Mouse (Mus musculus): ENCODE results near the gene Sun1. TPM values are rescaled to one million over a fixed set of nuclear protein-coding genes. Genes with fewer than 3 reads are reported as not detected.
A peak's percentile ranks its signal among the peaks of the same experiment; 100 is the strongest.

Sun1 gene
- polyA plus RNA-seq, 1 experiment, result 125 TPM

DNA sequence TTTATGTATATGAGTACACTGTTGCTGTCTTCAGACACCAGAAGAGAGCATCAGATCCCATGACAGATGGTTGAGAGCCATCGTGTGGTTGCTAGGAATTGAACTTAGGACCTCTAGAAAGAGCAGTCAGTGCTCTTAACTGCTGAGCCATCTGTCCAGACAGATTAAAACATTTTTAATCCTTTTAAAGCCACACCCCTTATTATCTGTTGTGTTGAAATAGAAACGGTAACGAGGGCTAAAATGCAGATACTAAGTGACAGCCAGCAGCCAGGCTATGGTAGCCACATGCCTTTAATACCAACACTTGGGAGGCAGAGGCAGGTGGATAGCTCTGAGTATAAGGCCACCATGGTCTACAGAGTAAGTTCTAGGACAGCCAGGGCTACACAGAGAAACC lies 31.6 kb downstream of the Sun1 start:
- no peak for TF ChIP-seq POLR2A (IDR thresholded peaks at IDR 0.05; ENCODE audit: control insufficient read depth, low read depth, low read length)
- TF ChIP-seq CTCF (IDR thresholded peaks at IDR 0.05; ENCODE audit: control insufficient read depth, insufficient read depth, insufficient replicate concordance, low read depth, low read length), result no peak
- Histone ChIP-seq H3K4me1 (ENCODE audit: control insufficient read depth, insufficient read depth, low read length) (no peaks in the 10 kb centered on the region), H3K27me3 (ENCODE audit: control insufficient read depth, insufficient read depth, low read length) (no peaks in the 10 kb centered on the region), H3K27ac (ENCODE audit: control insufficient read depth, insufficient read depth, low read depth, low read length) (no peak overlapping the region), H3K36me3 (ENCODE audit: control insufficient read depth, insufficient read depth, low read length) (peaks cover 4% of the 10 kb centered on the region), H3K4me3 (ENCODE audit: control insufficient read depth, low read depth, low read length) (no peak overlapping the region)

DNA sequence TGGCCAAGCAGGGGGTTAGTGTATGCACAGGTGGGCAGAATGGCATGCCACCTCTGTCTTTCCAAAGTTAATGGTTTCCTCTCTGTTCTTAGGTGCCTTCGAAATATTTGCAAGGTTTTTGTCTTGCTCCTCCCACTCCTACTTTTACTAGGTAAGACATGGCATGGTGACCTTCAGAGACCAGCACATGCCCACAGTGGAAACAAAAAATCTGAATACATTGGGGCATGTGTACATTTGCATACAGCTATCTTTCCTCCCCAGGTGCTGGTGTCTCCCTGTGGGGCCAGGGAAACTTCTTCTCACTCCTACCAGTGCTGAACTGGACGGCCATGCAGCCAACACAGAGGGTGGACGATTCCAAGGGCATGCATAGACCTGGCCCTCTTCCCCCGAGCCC lies 34.0 kb downstream of the Sun1 start:
- no peaks in the 10 kb centered on the region for H3K27me3 ChIP-seq (ENCODE audit: control insufficient read depth, insufficient read depth, low read length)
- no peak overlapping the region for H3K4me3 ChIP-seq (ENCODE audit: control insufficient read depth, low read depth, low read length)
- H3K36me3 ChIP-seq (ENCODE audit: control insufficient read depth, insufficient read depth, low read length), result peaks cover 3% of the 10 kb centered on the region; the same call in 1 of the 2 replicates
- no peaks in the 10 kb centered on the region for H3K4me1 ChIP-seq (ENCODE audit: control insufficient read depth, insufficient read depth, low read length)
- TF ChIP-seq POLR2A (IDR thresholded peaks at IDR 0.05; ENCODE audit: control insufficient read depth, low read depth, low read length) (no peak), CTCF (IDR thresholded peaks at IDR 0.05; ENCODE audit: control insufficient read depth, insufficient read depth, insufficient replicate concordance, low read depth, low read length) (no peak)
- H3K27ac ChIP-seq (ENCODE audit: control insufficient read depth, insufficient read depth, low read depth, low read length), result no peak overlapping the region

DNA sequence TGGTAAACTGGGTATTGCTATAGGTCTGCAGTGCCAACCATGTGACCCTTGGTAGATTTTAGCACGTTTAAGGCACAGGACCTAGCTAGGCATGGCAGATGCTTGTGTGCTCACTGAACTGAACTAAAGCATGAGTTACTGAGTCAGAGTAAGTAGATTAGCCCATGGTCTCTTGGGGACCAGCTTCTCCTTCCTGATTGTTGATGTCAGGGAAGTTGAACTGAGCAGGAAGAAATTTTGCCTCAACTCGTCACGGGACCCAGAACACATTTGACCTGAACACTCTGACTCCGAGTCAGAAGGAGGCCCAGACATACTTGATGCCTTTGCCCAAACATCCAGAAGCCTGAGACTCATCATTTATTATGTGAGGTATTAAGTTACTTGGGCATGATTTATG lies 37.0 kb downstream of the Sun1 start:
- peaks cover 9% of the 10 kb centered on the region for H3K36me3 ChIP-seq (ENCODE audit: control insufficient read depth, insufficient read depth, low read length)

DNA sequence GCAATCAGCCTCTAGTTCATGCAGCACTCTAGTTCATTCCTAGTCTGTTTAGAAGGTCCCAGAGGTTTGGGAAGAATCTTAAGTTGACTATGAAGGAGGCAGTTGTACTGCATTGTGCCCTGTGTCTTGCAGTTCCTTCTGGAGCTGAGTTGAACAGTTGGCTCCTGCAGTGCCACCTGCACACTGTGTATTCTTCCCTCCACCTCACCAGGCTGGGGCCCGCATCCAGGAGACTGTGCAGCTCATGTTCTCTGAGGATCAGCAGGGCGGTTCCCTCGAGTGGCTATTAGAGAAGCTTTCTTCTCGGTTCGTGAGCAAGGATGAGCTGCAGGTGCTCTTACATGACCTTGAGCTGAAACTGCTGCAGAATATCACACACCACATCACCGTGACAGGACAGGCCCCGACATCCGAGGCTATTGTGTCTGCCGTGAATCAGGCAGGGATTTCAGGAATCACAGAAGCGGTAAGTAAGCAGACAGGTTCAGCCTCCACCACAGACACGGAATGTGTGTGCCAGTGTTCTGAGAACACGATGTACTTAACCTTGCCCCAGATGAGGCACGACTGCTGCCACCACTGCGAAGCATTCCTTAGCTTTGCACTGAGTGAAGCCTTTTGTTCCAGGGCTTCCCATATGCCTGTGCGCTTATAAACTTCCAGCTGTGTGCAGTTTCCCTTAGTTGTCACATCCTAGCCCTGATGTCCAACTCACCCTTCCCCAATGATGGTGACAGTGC lies 40.8 kb downstream of the Sun1 start:
- Histone ChIP-seq H3K4me3 (ENCODE audit: control insufficient read depth, low read depth, low read length) (no peak overlapping the region), H3K27ac (ENCODE audit: control insufficient read depth, insufficient read depth, low read depth, low read length) (peak overlapping the region; percentile 32), H3K27me3 (ENCODE audit: control insufficient read depth, insufficient read depth, low read length) (no peaks in the 10 kb centered on the region), H3K4me1 (ENCODE audit: control insufficient read depth, insufficient read depth, low read length) (no peaks in the 10 kb centered on the region), H3K36me3 (ENCODE audit: control insufficient read depth, insufficient read depth, low read length) (peaks cover 9% of the 10 kb centered on the region)
- TF ChIP-seq POLR2A (IDR thresholded peaks at IDR 0.05; ENCODE audit: control insufficient read depth, low read depth, low read length) (no peak), CTCF (IDR thresholded peaks at IDR 0.05; ENCODE audit: control insufficient read depth, insufficient read depth, insufficient replicate concordance, low read depth, low read length) (no peak)

More for the DNA sequence above, 37.0 kb downstream of the Sun1 start:
- no peaks in the 10 kb centered on the region for H3K27me3 ChIP-seq (ENCODE audit: control insufficient read depth, insufficient read depth, low read length)
- no peak overlapping the region for H3K27ac ChIP-seq (ENCODE audit: control insufficient read depth, insufficient read depth, low read depth, low read length)
- no peaks in the 10 kb centered on the region for H3K4me1 ChIP-seq (ENCODE audit: control insufficient read depth, insufficient read depth, low read length)
- TF ChIP-seq CTCF (IDR thresholded peaks at IDR 0.05; ENCODE audit: control insufficient read depth, insufficient read depth, insufficient replicate concordance, low read depth, low read length) (no peak), POLR2A (IDR thresholded peaks at IDR 0.05; ENCODE audit: control insufficient read depth, low read depth, low read length) (no peak)
- H3K4me3 ChIP-seq (ENCODE audit: control insufficient read depth, low read depth, low read length), result no peak overlapping the region

DNA sequence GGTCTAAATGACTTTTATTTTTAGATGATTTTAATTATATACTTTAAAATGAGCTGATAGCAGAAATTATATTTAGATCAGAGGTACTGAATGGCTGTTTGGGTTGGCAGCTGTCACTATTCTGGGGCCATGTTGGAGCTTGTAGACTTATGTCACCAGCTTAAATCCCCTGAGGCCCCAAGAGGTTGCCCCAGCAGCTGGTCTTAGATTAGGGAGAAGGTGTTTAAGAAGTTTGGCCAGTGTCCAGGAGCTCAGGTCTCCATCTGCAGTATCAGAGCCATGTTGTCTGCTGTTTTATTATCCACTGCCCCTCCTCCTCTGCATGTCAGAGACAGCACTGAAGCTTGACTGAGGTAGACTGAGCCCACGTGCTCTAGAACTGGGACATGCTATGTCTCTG lies 42.9 kb downstream of the Sun1 start:
- Histone ChIP-seq H3K27me3 (ENCODE audit: control insufficient read depth, insufficient read depth, low read length) (no peaks in the 10 kb centered on the region), H3K4me1 (ENCODE audit: control insufficient read depth, insufficient read depth, low read length) (no peaks in the 10 kb centered on the region), H3K4me3 (ENCODE audit: control insufficient read depth, low read depth, low read length) (no peak overlapping the region), H3K36me3 (ENCODE audit: control insufficient read depth, insufficient read depth, low read length) (peaks cover 9% of the 10 kb centered on the region), H3K27ac (ENCODE audit: control insufficient read depth, insufficient read depth, low read depth, low read length) (no peak overlapping the region)
- no peak for TF ChIP-seq CTCF (IDR thresholded peaks at IDR 0.05; ENCODE audit: control insufficient read depth, insufficient read depth, insufficient replicate concordance, low read depth, low read length)
- no peak for TF ChIP-seq POLR2A (IDR thresholded peaks at IDR 0.05; ENCODE audit: control insufficient read depth, low read depth, low read length)

DNA sequence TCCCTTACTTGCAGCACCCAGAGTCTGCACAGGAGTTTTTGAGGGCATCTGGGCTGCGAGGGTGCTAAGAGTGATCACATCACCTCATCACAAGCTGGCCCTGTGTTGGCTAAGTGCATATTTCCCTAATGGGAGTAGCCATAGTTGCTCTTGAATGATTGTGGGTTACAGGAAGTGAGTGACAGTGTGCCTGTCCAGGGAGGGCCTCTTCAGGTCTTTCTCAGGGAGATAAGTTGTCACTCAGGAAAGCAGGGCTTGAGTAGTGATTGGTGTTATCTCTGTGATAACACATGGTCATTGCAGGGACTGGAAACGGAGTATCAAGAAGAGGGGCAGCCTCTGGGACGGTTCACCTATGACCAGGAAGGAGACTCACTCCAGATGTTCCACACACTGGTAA lies 47.3 kb downstream of the Sun1 start:
- Histone ChIP-seq H3K27me3 (ENCODE audit: control insufficient read depth, insufficient read depth, low read length) (no peaks in the 10 kb centered on the region), H3K4me1 (ENCODE audit: control insufficient read depth, insufficient read depth, low read length) (peaks cover 3% of the 10 kb centered on the region), H3K27ac (ENCODE audit: control insufficient read depth, insufficient read depth, low read depth, low read length) (no peak overlapping the region), H3K4me3 (ENCODE audit: control insufficient read depth, low read depth, low read length) (no peak overlapping the region), H3K36me3 (ENCODE audit: control insufficient read depth, insufficient read depth, low read length) (peaks cover 2% of the 10 kb centered on the region)
- no peak for TF ChIP-seq POLR2A (IDR thresholded peaks at IDR 0.05; ENCODE audit: control insufficient read depth, low read depth, low read length)
- TF ChIP-seq CTCF (IDR thresholded peaks at IDR 0.05; ENCODE audit: control insufficient read depth, insufficient read depth, insufficient replicate concordance, low read depth, low read length), result no peak

DNA sequence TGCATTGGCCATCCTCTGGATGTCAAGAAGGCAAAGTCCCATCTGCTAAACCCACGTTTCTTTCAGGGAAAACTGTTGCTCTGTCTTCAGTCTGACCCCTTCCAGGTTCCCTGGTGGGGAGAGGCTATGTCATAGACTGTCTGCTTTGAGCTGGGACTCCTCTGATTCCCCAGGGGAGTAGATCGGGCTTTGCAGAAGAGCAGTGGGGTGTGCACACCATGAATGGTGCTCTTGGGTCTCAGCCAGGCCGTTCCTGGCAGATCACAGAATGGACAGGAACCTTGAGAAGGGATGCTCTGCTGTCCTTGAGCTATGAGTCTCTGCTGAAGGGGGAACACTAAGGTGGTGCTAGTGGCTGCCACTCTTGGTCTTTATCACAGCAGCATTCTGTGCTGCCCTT lies 48.4 kb downstream of the Sun1 start:
- Histone ChIP-seq H3K4me3 (ENCODE audit: control insufficient read depth, low read depth, low read length) (no peak overlapping the region), H3K36me3 (ENCODE audit: control insufficient read depth, insufficient read depth, low read length) (peaks cover 2% of the 10 kb centered on the region), H3K27me3 (ENCODE audit: control insufficient read depth, insufficient read depth, low read length) (no peaks in the 10 kb centered on the region), H3K4me1 (ENCODE audit: control insufficient read depth, insufficient read depth, low read length) (peaks cover 9% of the 10 kb centered on the region), H3K27ac (ENCODE audit: control insufficient read depth, insufficient read depth, low read depth, low read length) (no peak overlapping the region)
- TF ChIP-seq CTCF (IDR thresholded peaks at IDR 0.05; ENCODE audit: control insufficient read depth, insufficient read depth, insufficient replicate concordance, low read depth, low read length), result no peak
- TF ChIP-seq POLR2A (IDR thresholded peaks at IDR 0.05; ENCODE audit: control insufficient read depth, low read depth, low read length), result no peak
